Mouse (Mus musculus) myocyte (in vitro differentiated cells): ENCODE measurements around the gene Btbd35f22. TPM values are rescaled to one million over a fixed set of nuclear protein-coding genes. Genes with fewer than 3 reads are reported as not detected.
"Not testable (repeated sequence)": the region's sequence is repeated elsewhere in the genome, so short reads cannot be mapped to it uniquely, and the experiment has no call there.

Experiments
- H3K27me3 ChIP-seq: one replicate; pipeline ENCODE4 v1.6.1; 2011; ENCODE audit not compliant: control insufficient read depth, insufficient read depth, insufficient read length
- H3K36me3 ChIP-seq: one replicate; pipeline ENCODE4 v1.6.1; 2011; ENCODE audit not compliant: control insufficient read depth, insufficient read depth
- H3K4me2 ChIP-seq: one replicate; pipeline ENCODE4 v1.6.1; 2011; ENCODE audit warnings: low read depth, control low read depth
- H3K4me3 ChIP-seq: one replicate; pipeline ENCODE4 v1.5.1; 2011; ENCODE audit warnings: mild to moderate bottlenecking, control low read depth, moderate library complexity
- H3K79me2 ChIP-seq: one replicate; pipeline ENCODE4 v1.6.1; 2011; ENCODE audit not compliant: control insufficient read depth, insufficient read depth
- H3ac ChIP-seq: one replicate; pipeline ENCODE4 v1.6.1; 2011; ENCODE audit not compliant: control insufficient read depth, insufficient read length
- polyA plus RNA-seq: library from polyadenylated mRNA; unstranded; fragments of >200 nt; fragmentation: generic; extraction: Trizol; gene quantifications from one replicate; pipeline ENCODE4 v1.2.1, GENCODE M21; 2012; ENCODE audit warnings: missing spikeins

Btbd35f22 gene
- polyA plus RNA-seq, result not detected

- H3K36me3 ChIP-seq, H3K4me2 ChIP-seq, H3ac ChIP-seq, H3K4me3 ChIP-seq, H3K27me3 ChIP-seq, H3K79me2 ChIP-seq: not testable (repeated sequence)
Measured at GRCm38 (mm10) chrX:32047529-32047928, at the start of gene Btbd35f22. Btbd35f22 (plus strand) TSS chrX:32047829.

Other genes starting within 250 kb of the Btbd35f22 start
- not detected for gene Gm21637, start 85.8 kb upstream of the Btbd35f22 start, polyA plus RNA-seq
- gene Btbd35f2, start 230.6 kb downstream of the Btbd35f22 start, polyA plus RNA-seq, result not detected